In the genomic region with DNA sequence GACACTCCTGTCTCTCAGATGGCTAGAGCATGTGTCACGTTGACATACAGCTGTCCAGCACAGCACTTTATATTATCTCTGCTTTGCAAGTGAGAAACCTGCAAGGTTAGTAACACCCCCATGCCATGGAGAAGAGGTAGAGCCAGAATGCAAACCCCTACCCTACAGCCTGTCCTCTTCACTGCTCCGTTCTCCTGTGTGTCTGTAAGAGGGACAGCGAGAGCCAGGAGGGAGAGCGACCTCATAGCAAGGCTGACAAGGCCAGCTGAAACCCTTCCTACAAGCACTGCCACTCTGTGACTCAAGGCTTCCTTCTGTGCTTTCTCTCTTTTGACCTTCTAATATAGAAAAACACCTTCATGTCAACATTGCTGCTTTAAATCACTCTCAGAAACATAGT, we compare ENCODE assay signal across 9 mouse cellular contexts.
"Had no signal": no experiment of that assay in that cellular context is flagged by ENCODE, and none has a peak within 500 bp of the region (broad histone marks: within the 10 kb centered on the region; RNA-seq: fewer than 3 reads in every experiment).

No protein-coding gene starts in this region.

- DNase-seq: liver, postnatal 0 days; lung, adult 2 months; lung, postnatal 14 days; lung, postnatal 36 days; midbrain, embryonic 14.5 days; right cerebral cortex, postnatal 14 days; thymus, adult 2 months; thymus, postnatal 25 days; thymus, postnatal 4 days had no signal
